Mouse (Mus musculus) CH12.LX (cell line): Measurements from ENCODE around the gene Cpxm1. TPM values are rescaled to one million over a fixed set of nuclear protein-coding genes. Genes with fewer than 3 reads are reported as not detected.

Source experiments
- DNase-seq: peaks from one replicate; pipeline ENCODE4 v3.0.0-alpha.2; 2013; ENCODE audit errors: extremely low read depth
- H3K27ac ChIP-seq: 2 replicates; pipeline ENCODE4 v1.5.1; 2012; ENCODE audit warnings: low read depth, mild to moderate bottlenecking, control low read depth, moderate library complexity; ENCODE audit not compliant: insufficient read depth
- H3K27me3 ChIP-seq: replicated peaks from 2 replicates; pipeline ENCODE3; 2012; ENCODE audit warnings: inconsistent platforms
- H3K36me3 ChIP-seq, 2 experiments: replicated peaks in 1 of 2; 2 replicates each; pipeline versions ENCODE3 to v1.6.1; 2012; ENCODE audit warnings: inconsistent platforms in 1 of 2, low read length in 1 of 2, mild to moderate bottlenecking in 1 of 2, mixed read lengths in 1 of 2, moderate library complexity in 1 of 2; ENCODE audit not compliant: control insufficient read depth in 1 of 2, insufficient read depth in 1 of 2
- H3K4me1 ChIP-seq, 2 experiments: 2 replicates each; pipeline ENCODE4 v1.6.1; 2012; ENCODE audit warnings: inconsistent platforms in 1 of 2, moderate library complexity in 1 of 2; ENCODE audit not compliant: insufficient read depth in 2 of 2, control insufficient read depth in 1 of 2
- H3K4me2 ChIP-seq: 2 replicates; pipeline ENCODE4 v1.6.1; 2012; ENCODE audit warnings: low read depth, mild to moderate bottlenecking, control low read depth; ENCODE audit not compliant: poor library complexity, insufficient read depth, severe bottlenecking
- H3K4me3 ChIP-seq, 3 experiments: fragments of 150-350 bp in 1 of 3; sonication (generic) in 1 of 3; replicated peaks in 1 of 3; 2 replicates each; pipeline versions ENCODE3 to v1.5.1; 2011 to 2012; ENCODE audit warnings: low read depth in 2 of 3, low read length in 2 of 3, mild to moderate bottlenecking in 2 of 3, moderate library complexity in 2 of 3, control low read depth in 1 of 3, improper control_type of control experiment in 1 of 3, inconsistent platforms in 1 of 3, mixed read lengths in 1 of 3; ENCODE audit not compliant: poor library complexity in 1 of 3
- H3K79me2 ChIP-seq: replicated peaks from 2 replicates; pipeline ENCODE4 v1.6.1; 2012; ENCODE audit warnings: mild to moderate bottlenecking, moderate library complexity; ENCODE audit not compliant: control insufficient read depth, poor library complexity, insufficient read depth, severe bottlenecking; ENCODE audit errors: extremely low read depth
- H3K9ac ChIP-seq: 2 replicates; pipeline ENCODE4 v1.6.1; 2012; ENCODE audit warnings: low read depth, mild to moderate bottlenecking, control low read depth, moderate library complexity; ENCODE audit not compliant: insufficient read depth
- H3K9me3 ChIP-seq: replicated peaks from 2 replicates; pipeline ENCODE3; 2012; ENCODE audit warnings: low read length, inconsistent platforms, mixed read lengths
- CHD2 ChIP-seq: IDR thresholded peaks from 2 replicates; pipeline ENCODE4 v1.6.1; 2011; ENCODE audit warnings: low read length, improper control_type of control experiment
- CTCF ChIP-seq, 2 experiments: IDR thresholded peaks in 1 of 2; conservative IDR thresholded peaks in 1 of 2; 2 replicates each; pipeline ENCODE4 v1.5.1; 2011 to 2012; ENCODE audit warnings: low read depth in 2 of 2, low read length in 2 of 2, improper control_type of control experiment in 1 of 2, inconsistent platforms in 1 of 2, mild to moderate bottlenecking in 1 of 2, moderate library complexity in 1 of 2
- E2F4 ChIP-seq: IDR thresholded peaks from 2 replicates; pipeline ENCODE4 v1.6.1; 2011; ENCODE audit warnings: low read depth, low read length, improper control_type of control experiment; ENCODE audit not compliant: insufficient replicate concordance
- ELF1 ChIP-seq: IDR thresholded peaks from 2 replicates; pipeline ENCODE4 v1.6.1; 2014; ENCODE audit warnings: low read depth, mild to moderate bottlenecking, inconsistent platforms, low read length, improper control_type of control experiment
- GABPA ChIP-seq: IDR thresholded peaks from 2 replicates; pipeline ENCODE4 v1.6.1; 2012; ENCODE audit warnings: low read depth, low read length, improper control_type of control experiment, inconsistent platforms; ENCODE audit not compliant: insufficient replicate concordance
- HCFC1 ChIP-seq: IDR thresholded peaks from 2 replicates; pipeline ENCODE4 v1.6.1; 2012; ENCODE audit warnings: low read depth, mild to moderate bottlenecking, inconsistent platforms, low read length, improper control_type of control experiment
- IRF4 ChIP-seq: IDR thresholded peaks from 2 replicates; pipeline ENCODE4 v1.6.1; 2014; ENCODE audit warnings: low read depth, mild to moderate bottlenecking, inconsistent platforms, low read length, improper control_type of control experiment
- JUND ChIP-seq: conservative IDR thresholded peaks from 2 replicates; pipeline ENCODE4 v1.6.1; 2011; ENCODE audit warnings: low read depth, low read length, improper control_type of control experiment
- MAX ChIP-seq: IDR thresholded peaks from 2 replicates; pipeline ENCODE4 v1.6.1; 2011; ENCODE audit warnings: low read length, improper control_type of control experiment
- MAZ ChIP-seq: IDR thresholded peaks from 2 replicates; pipeline ENCODE4 v1.6.1; 2012; ENCODE audit warnings: low read depth, mild to moderate bottlenecking, inconsistent platforms, low read length, improper control_type of control experiment, moderate library complexity
- MEF2A ChIP-seq: IDR thresholded peaks from 2 replicates; pipeline ENCODE4 v1.6.1; 2014; ENCODE audit warnings: low read depth, mild to moderate bottlenecking, inconsistent platforms, low read length, improper control_type of control experiment, borderline replicate concordance
- MXI1 ChIP-seq: IDR thresholded peaks from 2 replicates; pipeline ENCODE4 v1.6.1; 2011; ENCODE audit warnings: mild to moderate bottlenecking, low read depth, low read length, improper control_type of control experiment
- NELFE ChIP-seq: IDR thresholded peaks from 2 replicates; pipeline ENCODE4 v1.6.1; 2011; ENCODE audit warnings: low read depth, low read length, improper control_type of control experiment
- PAX5 ChIP-seq: IDR thresholded peaks from 2 replicates; pipeline ENCODE4 v1.6.1; 2012; ENCODE audit warnings: low read length, inconsistent platforms, mixed read lengths
- POLR2A ChIP-seq: IDR thresholded peaks from 2 replicates; pipeline ENCODE4 v1.6.1; 2011; ENCODE audit warnings: low read depth, mild to moderate bottlenecking, improper control_type of control experiment, low read length
- POLR2AphosphoS2 ChIP-seq: IDR thresholded peaks from 2 replicates; pipeline ENCODE4 v1.6.1; 2011; ENCODE audit warnings: low read depth, low read length, improper control_type of control experiment
- RAD21 ChIP-seq: IDR thresholded peaks from 2 replicates; pipeline ENCODE4 v1.6.1; 2011; ENCODE audit warnings: low read depth, mild to moderate bottlenecking, low read length, improper control_type of control experiment, moderate library complexity
- RCOR1 ChIP-seq: conservative IDR thresholded peaks from 2 replicates; pipeline ENCODE4 v1.6.1; 2012; ENCODE audit warnings: low read depth, mild to moderate bottlenecking, inconsistent platforms, low read length, improper control_type of control experiment
- SIN3A ChIP-seq: IDR thresholded peaks from 2 replicates; pipeline ENCODE4 v1.6.1; 2012; ENCODE audit warnings: low read length, improper control_type of control experiment, inconsistent platforms
- TCF12 ChIP-seq: IDR thresholded peaks from 2 replicates; pipeline ENCODE4 v1.6.1; 2014; ENCODE audit warnings: low read depth, mild to moderate bottlenecking, inconsistent platforms, low read length, improper control_type of control experiment
- USF1 ChIP-seq: IDR thresholded peaks from 2 replicates; pipeline ENCODE4 v1.6.1; 2014; ENCODE audit warnings: low read depth, mild to moderate bottlenecking, inconsistent platforms, low read length, improper control_type of control experiment
- ZC3H11A ChIP-seq: IDR thresholded peaks from 2 replicates; pipeline ENCODE4 v1.6.1; 2012; ENCODE audit warnings: low read depth, mild to moderate bottlenecking, inconsistent platforms, low read length, improper control_type of control experiment
- ZKSCAN1 ChIP-seq: IDR thresholded peaks from 2 replicates; pipeline ENCODE4 v1.6.1; 2012; ENCODE audit warnings: low read depth, inconsistent platforms, low read length, improper control_type of control experiment, borderline replicate concordance
- ZMIZ1 ChIP-seq: IDR thresholded peaks from 2 replicates; pipeline ENCODE4 v1.6.1; 2012; ENCODE audit warnings: low read depth, mild to moderate bottlenecking, inconsistent platforms, low read length, improper control_type of control experiment
- ZNF384 ChIP-seq: IDR thresholded peaks from 2 replicates; pipeline ENCODE4 v1.6.1; 2012; ENCODE audit warnings: low read depth, low read length, improper control_type of control experiment, inconsistent platforms
- dilution Hi-C: fragments of 300-500 bp; cut with MboI; formaldehyde crosslinking; loops from 2 replicates; pipeline ENCODE4 v1.14.3; 2020; ENCODE audit warnings: low sequenced_read_pairs; ENCODE audit not compliant: extremely low pct_unique_long_range_greater_than_20kb, extremely low pct_ligation_motif_present
- in situ Hi-C: fragments of 300-500 bp; cut with MboI; formaldehyde crosslinking; loops from 3 replicates; pipeline ENCODE4 v1.14.3; 2019; ENCODE audit warnings: low sequenced_read_pairs, low pct_ligation_motif_present, low pct_unique_long_range_greater_than_20kb, mixed read lengths
- polyA plus RNA-seq: library from polyadenylated mRNA; unstranded; fragments of >175 nt; gene quantifications from 2 replicates; pipeline ENCODE4 v1.2.1, GENCODE M21; 2012; ENCODE audit warnings: low read depth; ENCODE audit not compliant: insufficient read length
- total RNA-seq, 2 experiments: library from RNA; depleted of rRNA; stranded (reverse); fragments of 300-350 nt in 1 of 2; fragments of >200 nt in 1 of 2; gene quantifications; 2 replicates each; pipeline ENCODE4 v1.2.3; 2012 to 2014

Cpxm1 gene
- total and polyA plus RNA-seq, 3 experiments = 0.13 to 0.31 (median 0.20) TPM

- no peak for TF ChIP-seq ZKSCAN1
- TF ChIP-seq E2F4 = 0 out of 2 replicates have a peak, but pooled peaks have one; percentile 8
- no peak for TF ChIP-seq POLR2A
- no peak for TF ChIP-seq TCF12
- peak; percentile 74; the same call in 1 of the 2 replicates for TF ChIP-seq MXI1
- no peak for TF ChIP-seq HCFC1
- TF ChIP-seq RCOR1 = 0 out of 2 replicates have a peak, but pooled peaks have one; percentile 64
Observed at GRCm38 (mm10) chr2:130423397-130424125, 26.2 kb upstream of the Cpxm1 start (continued).

DNA sequence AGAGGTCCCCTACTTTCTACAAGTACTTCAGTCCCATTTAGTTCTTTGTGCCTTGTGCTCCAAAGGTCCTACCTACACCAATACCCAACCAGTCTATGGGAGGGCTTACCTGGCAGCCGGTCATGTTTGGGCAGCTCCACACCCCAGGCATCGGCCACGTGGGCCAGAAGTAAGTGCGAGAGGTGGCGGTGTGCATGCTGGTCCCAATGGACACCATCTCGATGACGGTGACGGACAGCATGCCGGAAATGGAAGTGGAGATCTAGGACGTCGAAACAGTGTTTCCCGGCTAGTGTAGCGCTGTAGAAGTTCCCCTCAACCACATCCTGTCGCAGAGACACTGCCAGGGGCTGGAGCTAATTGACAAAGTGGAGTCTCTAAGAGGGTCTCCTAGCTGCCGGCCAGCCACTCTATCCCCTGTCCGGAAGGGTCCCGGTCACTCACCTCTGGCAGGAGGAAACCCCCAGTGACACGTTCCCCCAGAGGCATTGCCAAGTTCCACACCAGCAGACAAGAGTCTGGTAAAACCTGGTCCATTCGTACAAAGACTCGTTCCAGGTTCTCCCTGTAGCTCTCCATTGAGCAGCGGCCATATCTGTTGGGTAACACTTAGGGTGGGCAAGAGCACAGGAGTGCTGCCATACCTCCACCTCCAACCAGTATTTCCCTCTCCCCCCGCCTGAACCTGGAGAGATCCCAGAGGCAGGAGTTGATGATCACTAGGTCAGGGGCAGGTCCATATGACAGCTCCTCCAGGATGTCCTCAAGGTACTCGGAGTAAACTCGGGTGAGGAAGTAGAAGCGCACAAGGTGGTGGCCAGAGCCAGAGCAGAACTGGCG is 24.6 kb upstream of the Cpxm1 start:
- in situ Hi-C loops (no loop called here), dilution Hi-C loops (no loop called here)
- Histone ChIP-seq H3K9ac (no peak overlapping the region), H3K4me2 (no peak overlapping the region), H3K4me1 (peaks cover 14 to 46% of the 10 kb centered on the region in 2 experiments), H3K36me3 (peaks cover 30 to 60% of the 10 kb centered on the region in 2 experiments), H3K79me2 (peaks cover 23% of the 10 kb centered on the region), H3K4me3 (no peak overlapping the region), H3K27me3 (no peaks in the 10 kb centered on the region), H3K27ac (no peak overlapping the region), H3K9me3 (no peaks in the 10 kb centered on the region)
- TF ChIP-seq POLR2AphosphoS2 (no peak), HCFC1 (no peak)
- DNase-seq = no peak

DNA sequence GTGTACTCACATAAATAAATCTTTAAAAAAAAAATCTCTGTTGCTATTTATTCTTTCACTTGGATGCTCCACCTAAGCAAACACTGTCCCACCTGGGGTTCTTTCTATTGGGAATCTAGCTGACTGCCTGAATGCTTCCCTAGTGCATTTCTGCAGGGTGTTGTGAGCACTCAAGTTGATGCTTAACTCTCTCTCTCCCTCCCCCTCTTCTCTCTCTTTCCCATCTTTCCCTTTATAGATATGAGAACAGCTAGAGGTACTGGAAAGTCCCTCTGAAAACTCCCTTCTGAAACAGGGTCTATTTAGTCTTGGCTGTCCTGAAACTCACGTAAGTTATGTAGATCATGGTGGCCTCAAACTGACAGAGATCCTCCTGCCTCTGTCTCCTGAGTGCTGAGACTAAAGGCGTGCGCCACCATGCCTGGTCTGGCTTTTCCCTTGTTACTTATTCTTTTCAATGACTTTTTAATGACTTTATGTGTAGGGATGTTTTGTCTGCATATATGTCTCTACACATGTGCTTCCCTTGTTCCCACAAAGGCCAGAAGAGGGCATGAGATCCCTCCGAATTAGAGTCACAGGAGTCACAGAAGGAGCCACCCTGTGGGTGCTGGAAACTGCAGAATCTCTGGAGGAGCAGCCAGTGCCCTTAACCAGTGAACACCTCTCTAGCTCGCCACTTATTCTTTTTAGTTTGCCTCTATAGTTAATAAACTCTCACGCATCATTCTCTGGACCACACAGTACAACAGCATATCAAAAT is 16.9 kb upstream of the Cpxm1 start:
- Histone ChIP-seq H3K79me2 (no peaks in the 10 kb centered on the region), H3K9me3 (peaks cover 2% of the 10 kb centered on the region), H3K4me3 (no peak overlapping the region), H3K4me1 (peaks cover 13 to 44% of the 10 kb centered on the region in 2 experiments), H3K27ac (no peak overlapping the region; the same call in 1 of the 2 replicates), H3K9ac (no peak overlapping the region), H3K27me3 (no peaks in the 10 kb centered on the region), H3K36me3 (peaks cover 5 to 30% of the 10 kb centered on the region in 2 experiments), H3K4me2 (no peak overlapping the region; the same call in 1 of the 2 replicates)
- DNase-seq = peak; percentile 42
- in situ Hi-C loops (no loop called here), dilution Hi-C loops (no loop called here)
- TF ChIP-seq NELFE (no peak), PAX5 (no peak), RCOR1 (no peak), MAZ (no peak), GABPA (no peak), JUND (0 out of 2 replicates have a peak, but pooled peaks have one; percentile 15), IRF4 (peak; percentile 60; the same call in 1 of the 2 replicates), ELF1 (no peak), POLR2A (no peak), ZNF384 (0 out of 2 replicates have a peak, but pooled peaks have one; percentile 32), CHD2 (0 out of 2 replicates have a peak, but pooled peaks have one; percentile 41), USF1 (no peak), ZMIZ1 (no peak), HCFC1 (no peak), MEF2A (peak; percentile 88), MAX (no peak), ZC3H11A (no peak), CTCF (conservative IDR thresholded peaks at IDR 0.05 in 1 of 2, IDR thresholded peaks at IDR 0.05 in 1 of 2; ENCODE audit: low read depth in 2 of 2, low read length in 2 of 2) (peak in 1 of 2 experiments; percentile 38; a peak in 2 of 4 replicates), RAD21 (peak; percentile 4), ZKSCAN1 (no peak), SIN3A (no peak)
